Mouse (Mus musculus): ENCODE data around the gene Loxl4. TPM values are rescaled to one million over a fixed set of nuclear protein-coding genes. Genes with fewer than 3 reads are reported as not detected.

Loxl4 gene
- total and polyA plus RNA-seq, 3 experiments = 0.19 TPM; not detected in 2

- DNase-seq (ENCODE audit: extremely low read depth) = no peak
- H3K36me3 ChIP-seq (replicated peaks in 1 of 2; ENCODE audit: control insufficient read depth in 1 of 2, insufficient read depth in 1 of 2, low read length in 1 of 2) = no peaks in the 10 kb centered on the region
- dilution Hi-C loops (cut with MboI; ENCODE audit: extremely low pct_ligation_motif_present, extremely low pct_unique_long_range_greater_than_20kb, low sequenced_read_pairs) (no loop called here), in situ Hi-C loops (cut with MboI; ENCODE audit: low pct_ligation_motif_present, low pct_unique_long_range_greater_than_20kb, low sequenced_read_pairs) (no loop called here)
- H3K9ac ChIP-seq (ENCODE audit: insufficient read depth, low read depth) = no peak overlapping the region
- no peak overlapping the region for H3K27ac ChIP-seq (ENCODE audit: insufficient read depth, low read depth)
- TF ChIP-seq MEF2A (IDR thresholded peaks at IDR 0.05; ENCODE audit: borderline replicate concordance, low read depth, low read length) = no peak
- no peak for TF ChIP-seq CTCF (conservative IDR thresholded peaks at IDR 0.05 in 1 of 2, IDR thresholded peaks at IDR 0.05 in 1 of 2; ENCODE audit: low read depth in 2 of 2, low read length in 2 of 2)
- no peak for TF ChIP-seq ETS1 (conservative IDR thresholded peaks at IDR 0.05; ENCODE audit: low read depth, low read length)
- no peak for TF ChIP-seq UBTF (IDR thresholded peaks at IDR 0.05; ENCODE audit: low read depth, low read length)
- no peak for TF ChIP-seq IRF4 (IDR thresholded peaks at IDR 0.05; ENCODE audit: low read depth, low read length)
- TF ChIP-seq PAX5 (IDR thresholded peaks at IDR 0.05; ENCODE audit: low read length) = no peak
- no peak for TF ChIP-seq NELFE (IDR thresholded peaks at IDR 0.05; ENCODE audit: low read depth, low read length)
- TF ChIP-seq MAFK (IDR thresholded peaks at IDR 0.05; ENCODE audit: insufficient replicate concordance, low read length) = no peak
- TF ChIP-seq BHLHE40 (IDR thresholded peaks at IDR 0.05; ENCODE audit: low read depth, low read length) = no peak
- no peak for TF ChIP-seq MXI1 (IDR thresholded peaks at IDR 0.05; ENCODE audit: low read depth, low read length)
- no peak for TF ChIP-seq JUN (IDR thresholded peaks at IDR 0.05; ENCODE audit: insufficient read depth, low read depth, low read length)
- no peak overlapping the region for H3K4me2 ChIP-seq (ENCODE audit: insufficient read depth, low read depth, poor library complexity, severe bottlenecking)
- H3K9me3 ChIP-seq (replicated peaks; ENCODE audit: low read length) = peaks cover 2% of the 10 kb centered on the region
- H3K79me2 ChIP-seq (replicated peaks; ENCODE audit: control insufficient read depth, extremely low read depth, insufficient read depth, poor library complexity, severe bottlenecking) = no peaks in the 10 kb centered on the region
- H3K4me1 ChIP-seq (ENCODE audit: control insufficient read depth in 1 of 2, insufficient read depth in 2 of 2) = peaks cover 0 to 22% of the 10 kb centered on the region in 2 experiments; a peak in 2 of 4 replicates
- no peak overlapping the region for H3K4me3 ChIP-seq (replicated peaks in 1 of 3; ENCODE audit: low read depth in 2 of 3, low read length in 2 of 3, poor library complexity in 1 of 3)
- H3K27me3 ChIP-seq (replicated peaks) = peaks cover 86% of the 10 kb centered on the region
Measured at GRCm38 (mm10) chr19:42611746-42612145, 867 bp downstream of the Loxl4 start.

- H3K27me3 ChIP-seq (replicated peaks) = peaks cover 87% of the 10 kb centered on the region
- dilution Hi-C loops (cut with MboI; ENCODE audit: extremely low pct_ligation_motif_present, extremely low pct_unique_long_range_greater_than_20kb, low sequenced_read_pairs) (no loop called here), in situ Hi-C loops (cut with MboI; ENCODE audit: low pct_ligation_motif_present, low pct_unique_long_range_greater_than_20kb, low sequenced_read_pairs) (no loop called here)
Measured at GRCm38 (mm10) chr19:42609716-42610115, 2.9 kb downstream of the Loxl4 start.

GRCm38 (mm10) chr19:42608082-42608481, 4.5 kb downstream of the Loxl4 start:
- no peaks in the 10 kb centered on the region for H3K9me3 ChIP-seq (replicated peaks; ENCODE audit: low read length)
- no peaks in the 10 kb centered on the region for H3K36me3 ChIP-seq (replicated peaks in 1 of 2; ENCODE audit: control insufficient read depth in 1 of 2, insufficient read depth in 1 of 2, low read length in 1 of 2)
- peaks cover 83% of the 10 kb centered on the region for H3K27me3 ChIP-seq (replicated peaks)
- no peak overlapping the region for H3K9ac ChIP-seq (ENCODE audit: insufficient read depth, low read depth)
- no peaks in the 10 kb centered on the region for H3K79me2 ChIP-seq (replicated peaks; ENCODE audit: control insufficient read depth, extremely low read depth, insufficient read depth, poor library complexity, severe bottlenecking)
- H3K4me2 ChIP-seq (ENCODE audit: insufficient read depth, low read depth, poor library complexity, severe bottlenecking) = no peak overlapping the region
- H3K4me1 ChIP-seq (ENCODE audit: control insufficient read depth in 1 of 2, insufficient read depth in 2 of 2) = peaks cover 0 to 9% of the 10 kb centered on the region in 2 experiments; a peak in 2 of 4 replicates
- in situ Hi-C loops (cut with MboI; ENCODE audit: low pct_ligation_motif_present, low pct_unique_long_range_greater_than_20kb, low sequenced_read_pairs) = no loop called here
- DNase-seq (ENCODE audit: extremely low read depth) = no peak
- TF ChIP-seq TBP (conservative IDR thresholded peaks at IDR 0.05; ENCODE audit: low read depth, low read length) (no peak), MAFK (IDR thresholded peaks at IDR 0.05; ENCODE audit: insufficient replicate concordance, low read length) (no peak), ZNF384 (IDR thresholded peaks at IDR 0.05; ENCODE audit: low read depth, low read length) (no peak), CHD2 (IDR thresholded peaks at IDR 0.05; ENCODE audit: low read length) (no peak), JUND (conservative IDR thresholded peaks at IDR 0.05; ENCODE audit: low read depth, low read length) (no peak), RCOR1 (conservative IDR thresholded peaks at IDR 0.05; ENCODE audit: low read depth, low read length) (no peak), NRF1 (IDR thresholded peaks at IDR 0.05; ENCODE audit: low read depth, low read length) (no peak), MEF2A (IDR thresholded peaks at IDR 0.05; ENCODE audit: borderline replicate concordance, low read depth, low read length) (no peak), USF2 (conservative IDR thresholded peaks at IDR 0.05; ENCODE audit: low read depth, low read length) (no peak), MXI1 (IDR thresholded peaks at IDR 0.05; ENCODE audit: low read depth, low read length) (no peak)
- dilution Hi-C loops (cut with MboI; ENCODE audit: extremely low pct_ligation_motif_present, extremely low pct_unique_long_range_greater_than_20kb, low sequenced_read_pairs) = no loop called here
- H3K4me3 ChIP-seq (replicated peaks in 1 of 3; ENCODE audit: low read depth in 2 of 3, low read length in 2 of 3, poor library complexity in 1 of 3) = no peak overlapping the region
- no peak overlapping the region for H3K27ac ChIP-seq (ENCODE audit: insufficient read depth, low read depth)

More at GRCm38 (mm10) chr19:42609716-42610115, 2.9 kb downstream of the Loxl4 start:
- H3K27ac ChIP-seq (ENCODE audit: insufficient read depth, low read depth) = no peak overlapping the region
- no peaks in the 10 kb centered on the region for H3K9me3 ChIP-seq (replicated peaks; ENCODE audit: low read length)
- DNase-seq (ENCODE audit: extremely low read depth) = no peak
- H3K4me3 ChIP-seq (replicated peaks in 1 of 3; ENCODE audit: low read depth in 2 of 3, low read length in 2 of 3, poor library complexity in 1 of 3) = no peak overlapping the region
- no peak for TF ChIP-seq MAZ (IDR thresholded peaks at IDR 0.05; ENCODE audit: low read depth, low read length)
- H3K79me2 ChIP-seq (replicated peaks; ENCODE audit: control insufficient read depth, extremely low read depth, insufficient read depth, poor library complexity, severe bottlenecking) = no peaks in the 10 kb centered on the region
- H3K9ac ChIP-seq (ENCODE audit: insufficient read depth, low read depth) = no peak overlapping the region
- H3K4me1 ChIP-seq (ENCODE audit: control insufficient read depth in 1 of 2, insufficient read depth in 2 of 2) = peaks cover 0 to 22% of the 10 kb centered on the region in 2 experiments; a peak in 2 of 4 replicates
- H3K36me3 ChIP-seq (replicated peaks in 1 of 2; ENCODE audit: control insufficient read depth in 1 of 2, insufficient read depth in 1 of 2, low read length in 1 of 2) = no peaks in the 10 kb centered on the region
- H3K4me2 ChIP-seq (ENCODE audit: insufficient read depth, low read depth, poor library complexity, severe bottlenecking) = no peak overlapping the region
